Mouse (Mus musculus) embryonic facial prominence, embryonic 14.5 days (tissue): Measurements from ENCODE around the gene Ulk1. TPM values are rescaled to one million over a fixed set of nuclear protein-coding genes. Genes with fewer than 3 reads are reported as not detected.

ENCODE experiments used
- ATAC-seq: fragments of 200-750 bp; cut with Nextera tagmentation; 2 replicates; pipeline ENCODE4 v1.8.0; 2017; ENCODE audit warnings: low read depth, moderate number of reproducible peaks, moderate TSS enrichment
- DNase-seq: peaks from one replicate; pipeline ENCODE4 v3.0.0-alpha.2; 2015; ENCODE audit warnings: low spot score
- H3K27ac ChIP-seq: fragments of 300-500 bp; sonication (generic); replicated peaks from 2 replicates; pipeline ENCODE4 v1.5.1; 2014; ENCODE audit warnings: low read depth, mild to moderate bottlenecking, low read length, moderate library complexity
- H3K27me3 ChIP-seq: fragments of 300-500 bp; sonication (generic); replicated peaks from 2 replicates; pipeline ENCODE4 v1.6.1; 2014; ENCODE audit warnings: low read length; ENCODE audit not compliant: control insufficient read depth, insufficient read depth
- H3K36me3 ChIP-seq: fragments of 300-500 bp; sonication (generic); 2 replicates; pipeline ENCODE4 v1.6.1; 2014; ENCODE audit warnings: low read length, mixed read lengths; ENCODE audit not compliant: control insufficient read depth, insufficient read depth
- H3K4me1 ChIP-seq: fragments of 300-500 bp; sonication (generic); 2 replicates; pipeline ENCODE4 v1.6.1; 2014; ENCODE audit warnings: antibody characterized with exemption, low read length; ENCODE audit not compliant: control insufficient read depth, insufficient read depth
- H3K4me2 ChIP-seq: fragments of 300-500 bp; sonication (generic); 2 replicates; pipeline ENCODE4 v1.6.1; 2014; ENCODE audit warnings: low read depth, mild to moderate bottlenecking, low read length, moderate library complexity, mixed read lengths
- H3K4me3 ChIP-seq: fragments of 300-500 bp; sonication (generic); 2 replicates; pipeline ENCODE4 v1.5.1; 2014; ENCODE audit warnings: low read depth, mild to moderate bottlenecking, low read length
- H3K9ac ChIP-seq: fragments of 300-500 bp; sonication (generic); 2 replicates; pipeline ENCODE4 v1.6.1; 2014; ENCODE audit warnings: low read depth, mild to moderate bottlenecking, low read length, moderate library complexity, mixed read lengths
- H3K9me3 ChIP-seq: fragments of 300-500 bp; sonication (generic); 2 replicates; pipeline ENCODE4 v1.6.1; 2016; ENCODE audit warnings: low read length; ENCODE audit not compliant: control insufficient read depth
- WGBS: fragments of 180-500 bp; shearing (Covaris S2); extraction: QIAGEN DNeasy Blood & Tissue Kit; methylation state at CpG from one replicate; pipeline ENCODE4 v1.1.7; 2014; 5-methylcytosine and 5-hydroxymethylcytosine counted together
- polyA plus RNA-seq: library from polyadenylated mRNA; unstranded; fragments of >200 nt; fragmentation: Nextera tagmentation; extraction: Ambion mirVana; gene quantifications from 2 replicates; pipeline ENCODE4 v1.2.1, GENCODE M21; 2014

The Ulk1 gene
- 25.9 and 29.9 TPM in 2 replicates for polyA plus RNA-seq

DNA sequence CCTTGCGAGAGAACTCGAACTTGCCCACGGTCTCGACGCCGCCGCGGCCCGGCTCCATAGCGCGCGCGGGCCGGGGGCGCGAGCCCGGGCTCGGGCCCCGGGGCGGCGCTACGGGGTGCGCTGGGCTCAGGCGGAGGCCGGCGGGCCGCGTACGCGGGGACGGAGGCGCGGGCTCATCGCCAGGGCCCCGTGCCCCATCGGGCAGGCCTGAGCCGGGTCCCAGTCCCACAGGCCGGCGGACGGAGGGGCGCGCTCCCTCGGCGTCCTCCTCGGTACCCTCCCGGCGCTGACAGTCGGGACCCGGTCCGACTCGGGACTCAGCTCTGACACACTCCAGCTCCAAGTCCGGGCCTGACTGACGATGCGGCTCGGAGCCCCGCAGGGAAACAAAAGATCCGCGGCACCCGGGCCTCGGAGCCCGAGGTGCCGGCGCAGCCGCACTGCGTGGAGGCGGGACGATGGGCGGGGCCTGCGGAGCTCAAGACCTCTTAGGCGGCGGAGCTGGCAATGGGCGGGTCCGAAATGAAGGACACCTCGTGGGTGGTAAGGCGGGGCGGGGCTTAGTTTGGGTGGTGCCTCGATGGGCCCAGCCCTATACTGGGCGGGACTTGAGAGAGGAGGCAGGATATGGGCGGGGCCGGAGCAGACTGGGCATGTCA lies at the start of gene Ulk1:
Gene Ulk1, minus strand, starts transcription at position 431 of the 659 bp plus-strand sequence.
- ATAC-seq: peak; percentile 95
- H3K27me3 ChIP-seq: no peaks in the 10 kb centered on the region
- H3K27ac ChIP-seq: peak within 1 kb of the TSS; percentile 81
- H3K9ac ChIP-seq: peak within 1 kb of the TSS; percentile 96
- peak; percentile 99 for DNase-seq
- peak within 1 kb of the TSS; percentile 92 for H3K4me3 ChIP-seq
- peaks cover 10% of the 10 kb centered on the region; the same call in 1 of the 2 replicates for H3K36me3 ChIP-seq
- peaks cover 7% of the 10 kb centered on the region for H3K4me1 ChIP-seq
- H3K9me3 ChIP-seq: no peaks in the 10 kb centered on the region
- H3K4me2 ChIP-seq: peak within 1 kb of the TSS; percentile 97
- WGBS: under 1% methylated on average over 22 of the region's 80 CpGs

DNA sequence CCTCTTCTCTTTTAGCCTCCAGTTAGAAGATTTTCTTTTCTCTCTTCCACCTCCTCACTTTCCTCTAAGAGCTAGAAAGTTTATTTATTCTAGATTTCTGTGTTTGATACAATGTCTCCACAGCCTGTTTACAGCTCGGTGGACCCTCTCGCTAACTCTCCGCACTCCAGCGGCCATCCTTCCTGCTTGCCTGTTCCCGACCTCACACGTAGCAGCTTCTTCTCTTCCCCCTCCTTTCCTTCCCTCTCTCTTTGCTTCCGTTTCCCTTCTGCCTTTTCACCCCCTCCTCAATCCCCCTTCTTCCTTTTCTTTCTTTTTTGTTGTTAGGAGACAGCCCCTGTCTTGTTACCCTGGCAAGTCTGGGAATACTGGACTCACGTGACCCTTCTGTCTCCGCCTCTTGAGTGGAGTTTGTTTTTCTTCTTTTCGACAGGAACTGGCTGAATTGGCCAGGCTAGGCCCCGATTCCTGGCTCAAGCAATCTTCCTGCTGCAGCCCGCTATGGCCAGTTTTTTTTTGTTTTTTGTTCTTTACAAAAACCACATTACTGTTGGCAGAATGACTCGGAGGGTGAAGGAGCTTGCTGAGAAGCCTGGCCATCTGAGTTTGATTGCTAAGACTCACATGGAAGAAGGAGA lies 49.2 kb upstream of the Ulk1 start:
- 0 out of 2 replicates have a peak, but pooled peaks cover 9% of the 10 kb centered on the region for H3K36me3 ChIP-seq
- H3K4me1 ChIP-seq: no peaks in the 10 kb centered on the region; the same call in 1 of the 2 replicates
- no peak overlapping the region for H3K4me3 ChIP-seq
- H3K4me2 ChIP-seq: peak overlapping the region; percentile 17; the same call in 1 of the 2 replicates
- WGBS: 45% methylated on average over 13 of the region's 13 CpGs
- H3K27me3 ChIP-seq: no peaks in the 10 kb centered on the region
- peak overlapping the region; percentile 85 for H3K27ac ChIP-seq
- ATAC-seq (no peak; the same call in 1 of the 2 replicates), DNase-seq (peak; percentile 81)
- peak overlapping the region; percentile 49; the same call in 1 of the 2 replicates for H3K9ac ChIP-seq
- no peaks in the 10 kb centered on the region for H3K9me3 ChIP-seq

DNA sequence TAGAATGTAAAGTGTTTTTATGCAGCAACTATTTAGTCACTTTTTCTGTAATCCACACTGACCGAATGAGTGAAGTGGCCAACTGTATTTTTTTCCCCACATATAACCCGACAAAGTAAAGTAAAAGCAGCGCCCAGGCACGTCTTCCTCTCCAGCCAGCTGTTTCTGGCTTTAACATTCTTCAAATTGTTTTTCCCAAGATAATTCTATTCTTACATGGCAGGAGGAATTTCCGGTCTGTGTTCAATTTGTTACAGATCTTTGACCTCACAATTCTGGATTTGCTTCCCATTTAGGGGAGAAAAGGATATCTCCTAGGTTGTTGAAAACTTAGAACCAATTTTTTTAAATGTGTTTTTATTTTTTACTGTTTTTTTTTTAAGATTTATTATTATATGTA lies 47.2 kb upstream of the Ulk1 start:
- DNase-seq: peak; percentile 79
- 31% methylated on average over 5 of the region's 5 CpGs for WGBS
- ATAC-seq: no peak
- Histone ChIP-seq H3K36me3 (0 out of 2 replicates have a peak, but pooled peaks cover 21% of the 10 kb centered on the region), H3K9ac (no peak overlapping the region), H3K9me3 (no peaks in the 10 kb centered on the region), H3K27ac (peak overlapping the region; percentile 33; the same call in 1 of the 2 replicates), H3K4me2 (no peak overlapping the region), H3K27me3 (no peaks in the 10 kb centered on the region), H3K4me3 (no peak overlapping the region), H3K4me1 (no peaks in the 10 kb centered on the region; the same call in 1 of the 2 replicates)

DNA sequence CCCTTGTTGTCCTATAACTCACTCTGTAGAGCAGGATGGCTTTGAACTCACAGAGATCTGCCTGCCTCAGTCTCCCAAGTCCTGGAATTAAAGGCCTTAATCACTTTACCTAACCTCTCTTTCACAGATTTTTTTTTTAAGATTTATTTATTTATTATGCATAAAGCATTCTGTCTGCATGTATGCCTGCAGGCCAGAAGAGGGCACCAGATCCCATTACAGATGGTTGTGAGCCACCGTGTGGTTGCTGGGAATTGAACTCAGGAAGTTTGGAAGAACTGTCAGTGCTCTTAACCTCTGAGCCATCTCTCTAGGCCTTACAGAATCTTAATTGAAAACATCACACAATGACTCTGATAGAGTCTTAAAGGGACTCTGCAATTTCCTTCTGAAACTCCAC lies 43.1 kb upstream of the Ulk1 start:
- H3K9ac ChIP-seq: no peak overlapping the region
- H3K9me3 ChIP-seq: no peaks in the 10 kb centered on the region
- H3K27me3 ChIP-seq: no peaks in the 10 kb centered on the region
- DNase-seq (no peak), ATAC-seq (no peak)
- no peak overlapping the region for H3K4me3 ChIP-seq
- H3K4me1 ChIP-seq: no peaks in the 10 kb centered on the region
- no peak overlapping the region for H3K27ac ChIP-seq
- H3K36me3 ChIP-seq: peaks cover 44% of the 10 kb centered on the region
- no peak overlapping the region for H3K4me2 ChIP-seq
- 67% methylated on average over 1 of the region's 1 CpGs for WGBS

DNA sequence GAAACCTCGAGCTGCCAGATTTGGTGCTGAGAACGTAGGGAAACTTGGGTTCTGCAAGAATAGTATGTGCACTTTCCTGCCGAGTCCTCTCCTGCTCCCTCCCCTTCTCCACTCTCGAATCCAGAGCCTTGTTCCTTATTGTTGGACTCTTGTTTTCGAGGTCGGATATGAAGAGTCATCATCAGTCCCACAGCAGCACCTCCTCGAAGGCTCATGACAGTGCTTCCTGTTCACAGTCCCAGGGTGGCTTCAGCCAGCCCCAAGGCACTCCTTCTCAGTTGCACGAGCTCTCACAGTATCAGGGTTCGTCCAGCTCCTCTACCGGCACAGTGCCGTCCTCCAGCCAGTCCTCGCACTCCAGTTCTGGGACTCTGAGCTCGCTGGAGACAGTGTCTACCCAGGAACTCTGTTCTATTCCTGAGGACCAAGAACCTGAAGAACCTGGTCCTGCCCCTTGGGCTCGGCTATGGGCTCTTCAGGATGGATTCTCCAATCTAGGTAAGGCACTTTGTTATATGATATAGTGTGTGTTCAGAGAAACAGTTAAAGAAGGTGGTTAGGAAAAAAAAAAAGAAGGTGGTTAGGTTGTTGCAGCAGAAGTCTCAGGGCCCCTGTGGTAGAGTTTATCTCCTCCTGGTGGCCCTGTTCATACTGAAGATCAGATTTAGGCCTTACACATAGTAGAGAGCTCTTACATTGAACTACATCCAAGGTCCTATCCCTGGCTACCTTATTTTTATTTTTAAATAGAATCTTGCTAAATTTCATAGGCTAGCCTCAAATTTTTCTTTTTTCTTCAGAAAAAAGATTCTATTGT lies 31.4 kb upstream of the Ulk1 start:
- no peak overlapping the region for H3K9ac ChIP-seq
- H3K36me3 ChIP-seq: peaks cover 16% of the 10 kb centered on the region; the same call in 1 of the 2 replicates
- WGBS: 93% methylated on average over 14 of the region's 14 CpGs
- no peaks in the 10 kb centered on the region; the same call in 1 of the 2 replicates for H3K4me1 ChIP-seq
- no peaks in the 10 kb centered on the region for H3K9me3 ChIP-seq
- DNase-seq (no peak), ATAC-seq (no peak)
- no peak overlapping the region for H3K4me3 ChIP-seq
- H3K4me2 ChIP-seq: peak overlapping the region; percentile 68; the same call in 1 of the 2 replicates
- no peaks in the 10 kb centered on the region for H3K27me3 ChIP-seq
- no peak overlapping the region for H3K27ac ChIP-seq

DNA sequence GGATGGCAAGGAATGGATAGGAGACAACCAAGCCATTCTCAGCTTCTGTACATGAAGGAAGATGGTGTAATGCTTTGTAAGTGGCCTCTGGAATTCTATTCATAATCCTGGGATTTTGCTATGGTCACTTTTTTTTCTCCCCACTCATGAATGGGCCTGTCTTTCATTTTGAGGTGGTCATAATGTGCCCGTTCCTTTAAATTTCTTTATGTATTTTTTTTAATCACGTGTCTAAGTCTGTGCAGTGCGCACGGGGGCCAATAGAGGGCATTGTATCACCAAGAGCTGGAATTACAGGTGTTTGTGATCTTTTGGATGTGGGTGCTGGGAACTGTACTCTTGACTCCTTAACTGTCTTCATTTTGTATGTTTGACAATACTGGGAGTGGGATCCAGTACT lies 30.6 kb upstream of the Ulk1 start:
- no peak for ATAC-seq

DNA sequence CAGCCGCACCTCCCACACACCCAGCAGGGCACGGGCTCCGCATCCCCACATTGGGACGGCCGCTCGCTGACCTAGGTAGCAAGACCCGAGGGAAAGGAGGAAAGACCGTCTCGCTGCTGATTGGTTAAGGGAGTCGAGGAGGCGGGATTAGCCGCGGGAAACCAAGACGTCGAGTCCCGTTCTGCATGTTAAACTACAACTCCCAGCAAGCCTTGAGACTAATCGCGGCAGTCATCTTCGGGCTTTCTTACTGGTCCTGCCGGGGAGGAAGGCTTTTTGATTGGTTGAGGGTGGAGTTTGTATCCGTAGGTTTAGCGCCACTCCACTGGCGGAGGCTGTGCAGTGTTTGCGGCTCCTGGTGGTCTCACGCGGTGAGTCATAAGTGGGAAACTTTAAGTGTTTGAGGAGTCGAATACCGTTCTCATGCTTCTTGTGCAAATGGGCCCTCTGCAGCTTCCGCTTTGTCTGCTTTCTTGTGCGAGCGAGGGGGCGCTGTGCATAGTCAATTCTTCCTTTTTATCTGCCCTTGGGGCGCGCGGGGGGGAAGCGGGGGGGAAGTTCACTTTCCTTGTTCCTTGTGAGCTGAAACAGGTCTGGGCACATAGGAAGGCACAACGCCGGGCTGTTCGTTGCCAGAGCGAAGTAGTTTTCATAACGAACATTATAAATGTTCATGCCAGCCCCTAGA lies 29.9 kb upstream of the Ulk1 start, which contains the start of the genes Hscb and Chek2:
Gene Hscb, minus strand, starts transcription at position 100 of the 688 bp plus-strand sequence.
Gene Chek2, plus strand, starts transcription at position 302 of the 688 bp plus-strand sequence.
- Histone ChIP-seq H3K36me3 (peaks cover 17% of the 10 kb centered on the region), H3K9ac (peak within 1 kb of the TSS; percentile 63), H3K27ac (peak within 1 kb of the TSS; percentile 78), H3K4me3 (peak within 1 kb of the TSS; percentile 56), H3K4me2 (peak within 1 kb of the TSS; percentile 68), H3K27me3 (no peaks in the 10 kb centered on the region), H3K9me3 (no peaks in the 10 kb centered on the region), H3K4me1 (no peaks in the 10 kb centered on the region; the same call in 1 of the 2 replicates)
- ATAC-seq (peak; percentile 99), DNase-seq (peak; percentile 100)
- WGBS: under 1% methylated on average over 40 of the region's 41 CpGs

More for the DNA sequence above, 30.6 kb upstream of the Ulk1 start:
- Histone ChIP-seq H3K4me1 (no peaks in the 10 kb centered on the region; the same call in 1 of the 2 replicates), H3K4me3 (peak overlapping the region; percentile 56), H3K36me3 (peaks cover 17% of the 10 kb centered on the region), H3K4me2 (peak overlapping the region; percentile 68), H3K9ac (peak overlapping the region; percentile 61), H3K27me3 (no peaks in the 10 kb centered on the region), H3K9me3 (no peaks in the 10 kb centered on the region), H3K27ac (peak overlapping the region; percentile 78)
- peak; percentile 11 for DNase-seq
- WGBS: 6% methylated on average over 4 of the region's 4 CpGs
